Mouse (Mus musculus) small intestine, adult 2 months (tissue): ENCODE measurements around the gene Rimkla. TPM values are rescaled to one million over a fixed set of nuclear protein-coding genes. Genes with fewer than 3 reads are reported as not detected.

ENCODE experiments used
- H3K27ac ChIP-seq: fragments of 200-500 bp; 2 replicates; pipeline ENCODE4 v1.5.1; 2012; ENCODE audit warnings: low read depth, low read length, control low read depth, inconsistent platforms; ENCODE audit not compliant: insufficient read depth
- H3K27me3 ChIP-seq: fragments of 200-500 bp; 2 replicates; pipeline ENCODE4 v1.6.1; 2012; ENCODE audit warnings: mild to moderate bottlenecking, moderate library complexity, low read length, inconsistent platforms; ENCODE audit not compliant: control insufficient read depth, insufficient read depth
- H3K36me3 ChIP-seq: fragments of 200-500 bp; 2 replicates; pipeline ENCODE4 v1.6.1; 2012; ENCODE audit warnings: mild to moderate bottlenecking, low read length, control low read depth, inconsistent platforms; ENCODE audit not compliant: control insufficient read depth, insufficient read depth
- H3K4me1 ChIP-seq: fragments of 200-500 bp; 2 replicates; pipeline ENCODE4 v1.6.1; 2012; ENCODE audit warnings: low read length, inconsistent platforms, mixed read lengths; ENCODE audit not compliant: control insufficient read depth, insufficient read depth, insufficient read length
- H3K4me3 ChIP-seq: fragments of 200-500 bp; 2 replicates; pipeline ENCODE4 v1.5.1; 2012; ENCODE audit warnings: low read depth, mild to moderate bottlenecking, control low read depth, inconsistent platforms, low read length, moderate library complexity
- CTCF ChIP-seq: fragments of 200-500 bp; IDR thresholded peaks from 2 replicates; pipeline ENCODE4 v1.5.1; 2012; ENCODE audit warnings: low read depth, mild to moderate bottlenecking, control low read depth, inconsistent platforms, low read length, moderate library complexity, mixed read lengths; ENCODE audit not compliant: insufficient replicate concordance, insufficient read length; ENCODE audit errors: extremely low read depth
- POLR2A ChIP-seq: fragments of 200-500 bp; IDR thresholded peaks from 2 replicates; pipeline ENCODE4 v1.6.1; 2012; ENCODE audit warnings: low read depth, mild to moderate bottlenecking, control low read depth, inconsistent platforms, low read length, moderate library complexity
- WGBS: fragments of 180-500 bp; shearing (Covaris S2); methylation state at CpG from one replicate; pipeline ENCODE4 v1.1.7; 2018; 5-methylcytosine and 5-hydroxymethylcytosine counted together
- polyA plus RNA-seq: library from polyadenylated mRNA; depleted of rRNA; stranded (reverse); fragments of >200 nt; gene quantifications from 2 replicates; pipeline ENCODE4 v1.2.3, GENCODE M21; 2012

The Rimkla gene
- polyA plus RNA-seq, 1 experiment = 0.20 TPM

GRCm38 (mm10) chr4:119441836-119442235 is 50.6 kb downstream of the Rimkla start:
- Histone ChIP-seq H3K27me3 (no peaks in the 10 kb centered on the region), H3K36me3 (no peaks in the 10 kb centered on the region), H3K4me1 (no peaks in the 10 kb centered on the region), H3K27ac (no peak overlapping the region), H3K4me3 (no peak overlapping the region)
- WGBS = 90% methylated on average over 4 of the region's 4 CpGs
- TF ChIP-seq POLR2A (no peak), CTCF (no peak)

- no peak overlapping the region for H3K4me3 ChIP-seq
- TF ChIP-seq POLR2A (no peak), CTCF (no peak)
- H3K36me3 ChIP-seq = no peaks in the 10 kb centered on the region
- H3K27ac ChIP-seq = no peak overlapping the region
- 89% methylated on average over 2 of the region's 2 CpGs for WGBS
- H3K4me1 ChIP-seq = no peaks in the 10 kb centered on the region
- no peaks in the 10 kb centered on the region for H3K27me3 ChIP-seq
These were observed 54.5 kb downstream of the Rimkla start for GRCm38 (mm10) chr4:119437936-119438335.

- H3K27ac ChIP-seq = no peak overlapping the region
- no peaks in the 10 kb centered on the region for H3K27me3 ChIP-seq
- H3K4me1 ChIP-seq = 0 out of 2 replicates have a peak, but pooled peaks cover 2% of the 10 kb centered on the region
- no peak for TF ChIP-seq POLR2A
- TF ChIP-seq CTCF = peak; percentile 70; the same call in 1 of the 2 replicates
- 19% methylated on average over 5 of the region's 5 CpGs for WGBS
- H3K4me3 ChIP-seq = no peak overlapping the region
- no peaks in the 10 kb centered on the region for H3K36me3 ChIP-seq
These were observed 61.8 kb downstream of the Rimkla start for GRCm38 (mm10) chr4:119430678-119431077.

GRCm38 (mm10) chr4:119427680-119428079 is 64.7 kb downstream of the Rimkla start:
- Histone ChIP-seq H3K4me3 (no peak overlapping the region), H3K4me1 (peaks cover 8% of the 10 kb centered on the region), H3K27ac (no peak overlapping the region), H3K36me3 (no peaks in the 10 kb centered on the region), H3K27me3 (no peaks in the 10 kb centered on the region)
- no peak for TF ChIP-seq POLR2A
- no peak for TF ChIP-seq CTCF
- 70% methylated on average over 2 of the region's 2 CpGs for WGBS

GRCm38 (mm10) chr4:119425601-119426000 is 66.8 kb downstream of the Rimkla start:
- no peaks in the 10 kb centered on the region for H3K36me3 ChIP-seq
- no peak overlapping the region for H3K4me3 ChIP-seq
- TF ChIP-seq CTCF (no peak), POLR2A (no peak)
- no peaks in the 10 kb centered on the region for H3K27me3 ChIP-seq
- H3K27ac ChIP-seq = no peak overlapping the region
- 28% methylated on average over 2 of the region's 2 CpGs for WGBS
- H3K4me1 ChIP-seq = peaks cover 11% of the 10 kb centered on the region

- H3K36me3 ChIP-seq = no peaks in the 10 kb centered on the region
- no peak overlapping the region for H3K27ac ChIP-seq
- H3K4me3 ChIP-seq = no peak overlapping the region
- 79% methylated on average over 2 of the region's 2 CpGs for WGBS
- H3K27me3 ChIP-seq = no peaks in the 10 kb centered on the region
- H3K4me1 ChIP-seq = peaks cover 11% of the 10 kb centered on the region
- TF ChIP-seq POLR2A (no peak), CTCF (no peak)
These were observed 67.4 kb downstream of the Rimkla start for GRCm38 (mm10) chr4:119425077-119425476.

- TF ChIP-seq CTCF (0 out of 2 replicates have a peak, but pooled peaks have one; percentile 28), POLR2A (peak; percentile 89)
- Histone ChIP-seq H3K4me1 (peaks cover 11% of the 10 kb centered on the region), H3K27me3 (no peaks in the 10 kb centered on the region), H3K27ac (peak within 1 kb of the TSS; percentile 97), H3K4me3 (peak within 1 kb of the TSS; percentile 79), H3K36me3 (peaks cover 5% of the 10 kb centered on the region; the same call in 1 of the 2 replicates)
- under 1% methylated on average over 52 of the region's 52 CpGs for WGBS
These were observed 70.0 kb downstream of the Rimkla start, which contains the start of the genes Ppcs and Zmynd12 for GRCm38 (mm10) chr4:119422294-119422964. TSS of gene Ppcs (minus strand) at chr4:119422420. TSS of gene Zmynd12 (plus strand) at chr4:119422814.
